ENCODE assay signal across 16 mouse cellular contexts in the genomic region with DNA sequence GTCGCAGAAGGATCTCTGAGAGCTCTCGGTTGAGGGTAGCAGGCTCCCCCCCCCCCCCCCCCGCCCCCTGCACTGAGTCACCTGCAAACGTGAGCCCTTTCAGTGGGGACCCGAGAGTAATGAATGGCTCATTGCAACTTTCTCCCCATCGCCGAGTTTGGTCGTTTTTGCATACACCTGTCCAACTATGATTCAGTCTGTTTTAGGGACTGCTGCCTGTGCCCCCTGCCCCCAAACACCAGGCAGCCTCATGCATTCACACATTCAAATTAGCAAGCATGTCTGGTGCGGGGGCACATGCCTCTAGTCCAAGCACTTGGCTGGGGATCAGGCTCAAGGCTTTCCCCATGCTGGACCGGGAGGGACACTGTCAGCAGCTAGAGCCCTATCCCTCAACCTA.
"Had no signal": no experiment of that assay in that cellular context is flagged by ENCODE, and none has a peak within 500 bp of the region (broad histone marks: within the 10 kb centered on the region; RNA-seq: fewer than 3 reads in every experiment).

No protein-coding gene starts in this region.

- H3K9ac ChIP-seq: liver, embryonic 14.5 days; lung, embryonic 15.5 days; midbrain, embryonic 13.5 days; midbrain, embryonic 15.5 days; neural tube, embryonic 12.5 days; stomach, embryonic 15.5 days had no signal

- H3K36me3 ChIP-seq: lung, embryonic 15.5 days; midbrain, embryonic 13.5 days; midbrain, embryonic 15.5 days; neural tube, embryonic 12.5 days; stomach, embryonic 15.5 days had no signal

- H3K4me2 ChIP-seq: lung, embryonic 15.5 days; midbrain, embryonic 11.5 days; midbrain, embryonic 13.5 days; midbrain, embryonic 15.5 days; neural tube, embryonic 12.5 days; stomach, embryonic 15.5 days had no signal

- H3K9me3 ChIP-seq: lung, embryonic 15.5 days; megakaryocyte, embryonic 14.5 days; midbrain, embryonic 13.5 days; midbrain, embryonic 15.5 days; neural tube, embryonic 12.5 days; stomach, embryonic 15.5 days had no signal

- H3K27ac ChIP-seq: liver, embryonic 14.5 days; lung, embryonic 15.5 days; macrophage; midbrain, embryonic 13.5 days; midbrain, embryonic 15.5 days; neural tube, embryonic 12.5 days; stomach, embryonic 15.5 days; stomach, postnatal 0 days had no signal

- H3K4me1 ChIP-seq: midbrain, embryonic 13.5 days; midbrain, embryonic 15.5 days; neural tube, embryonic 12.5 days had no signal

- H3K27me3 ChIP-seq: lung, embryonic 15.5 days; megakaryocyte, embryonic 14.5 days; midbrain, embryonic 13.5 days; midbrain, embryonic 15.5 days; neural tube, embryonic 12.5 days; stomach, embryonic 15.5 days had no signal

- ATAC-seq: lung, postnatal 0 days; midbrain, embryonic 13.5 days; midbrain, embryonic 15.5 days had no signal

- H3K4me3 ChIP-seq: lung, embryonic 15.5 days; midbrain, embryonic 13.5 days; midbrain, embryonic 15.5 days; neural tube, embryonic 12.5 days; stomach, embryonic 15.5 days had no signal

- DNase-seq: lung, adult 2 months; lung, postnatal 14 days; lung, postnatal 36 days; right cerebral cortex, postnatal 14 days; thymus, postnatal 4 days had no signal
